Mouse (Mus musculus): Measurements from ENCODE around the gene Ttc9c. TPM values are rescaled to one million over a fixed set of nuclear protein-coding genes. Genes with fewer than 3 reads are reported as not detected.
"Not testable (repeated sequence)": the region's sequence is repeated elsewhere in the genome, so short reads cannot be mapped to it uniquely, and the experiment has no call there.

Gene Ttc9c
- polyA plus RNA-seq, 1 experiment from 2014 or later: 49.3 TPM

GRCm38 (mm10) chr19:8841012-8841411 is 21.9 kb upstream of the Ttc9c start:
- peak overlapping the region; percentile 88 for H3K4me2 ChIP-seq (replicated peaks)
- no peaks in the 10 kb centered on the region for H3K27me3 ChIP-seq (replicated peaks)
- ATAC-seq: no peak
- WGBS: 90% methylated on average over 7 of the region's 7 CpGs
- H3K4me3 ChIP-seq (replicated peaks): peak overlapping the region; percentile 50
- no peaks in the 10 kb centered on the region for H3K9me3 ChIP-seq
- H3K27ac ChIP-seq: no peak overlapping the region
- peak overlapping the region; percentile 62 for H3K9ac ChIP-seq
- peaks cover 3% of the 10 kb centered on the region; the same call in 1 of the 2 replicates for H3K36me3 ChIP-seq
- peaks cover 12% of the 10 kb centered on the region for H3K4me1 ChIP-seq (replicated peaks)

GRCm38 (mm10) chr19:8839908-8840791 is 21.0 kb upstream of the Ttc9c start:
- Histone ChIP-seq H3K4me2 (replicated peaks) (peak overlapping the region; percentile 88), H3K36me3 (0 out of 2 replicates have a peak, but pooled peaks cover 2% of the 10 kb centered on the region), H3K4me3 (replicated peaks) (peak overlapping the region; percentile 50), H3K9me3 (no peaks in the 10 kb centered on the region), H3K9ac (peak overlapping the region; percentile 62), H3K27me3 (replicated peaks) (no peaks in the 10 kb centered on the region), H3K4me1 (replicated peaks) (peaks cover 12% of the 10 kb centered on the region), H3K27ac (no peak overlapping the region)
- WGBS: 25% methylated on average over 29 of the region's 29 CpGs
- ATAC-seq: peak; percentile 81

GRCm38 (mm10) chr19:8839103-8839907 is 20.2 kb upstream of the Ttc9c start, which contains the start of gene Gng3:
Gng3 (minus strand) TSS chr19:8839194.
- peak within 1 kb of the TSS; percentile 91 for H3K4me2 ChIP-seq (replicated peaks)
- no peaks in the 10 kb centered on the region for H3K9me3 ChIP-seq
- H3K27me3 ChIP-seq (replicated peaks): no peaks in the 10 kb centered on the region
- H3K4me1 ChIP-seq (replicated peaks): peaks cover 12% of the 10 kb centered on the region
- peak within 1 kb of the TSS; percentile 68 for H3K9ac ChIP-seq
- 69% methylated on average over 11 of the region's 11 CpGs for WGBS
- H3K27ac ChIP-seq: peak within 1 kb of the TSS; percentile 97
- ATAC-seq: no peak
- peak within 1 kb of the TSS; percentile 50 for H3K4me3 ChIP-seq (replicated peaks)
- peaks cover 7% of the 10 kb centered on the region; the same call in 1 of the 2 replicates for H3K36me3 ChIP-seq

- peak overlapping the region; percentile 68 for H3K9ac ChIP-seq
- no peaks in the 10 kb centered on the region for H3K9me3 ChIP-seq
- H3K27me3 ChIP-seq (replicated peaks): no peaks in the 10 kb centered on the region
- H3K4me3 ChIP-seq (replicated peaks): peak overlapping the region; percentile 50
- H3K27ac ChIP-seq: peak overlapping the region; percentile 97
- peak; percentile 8; the same call in 1 of the 2 replicates for ATAC-seq
- H3K4me2 ChIP-seq (replicated peaks): peak overlapping the region; percentile 91
- peaks cover 12% of the 10 kb centered on the region for H3K4me1 ChIP-seq (replicated peaks)
- WGBS: 20% methylated on average over 15 of the region's 15 CpGs
- peaks cover 12% of the 10 kb centered on the region for H3K36me3 ChIP-seq
Observed at GRCm38 (mm10) chr19:8838041-8838730, 19.1 kb upstream of the Ttc9c start.

GRCm38 (mm10) chr19:8837251-8837791 is 18.2 kb upstream of the Ttc9c start, which contains the start of gene Bscl2:
Bscl2 (plus strand) TSS chr19:8837467.
- Histone ChIP-seq H3K9ac (peak within 1 kb of the TSS; percentile 68), H3K9me3 (no peaks in the 10 kb centered on the region), H3K36me3 (peaks cover 20% of the 10 kb centered on the region), H3K4me2 (replicated peaks) (peak within 1 kb of the TSS; percentile 91), H3K4me3 (replicated peaks) (peak within 1 kb of the TSS; percentile 50), H3K4me1 (replicated peaks) (peaks cover 12% of the 10 kb centered on the region), H3K27me3 (replicated peaks) (no peaks in the 10 kb centered on the region), H3K27ac (peak within 1 kb of the TSS; percentile 97)
- peak; percentile 83 for ATAC-seq
- 1% methylated on average over 38 of the region's 38 CpGs for WGBS

- not testable (repeated sequence) for H3K27ac ChIP-seq; H3K9me3 ChIP-seq; H3K27me3 ChIP-seq (replicated peaks); H3K4me3 ChIP-seq (replicated peaks); ATAC-seq; H3K9ac ChIP-seq; H3K4me2 ChIP-seq (replicated peaks)
- Histone ChIP-seq H3K4me1 (replicated peaks) (peaks cover 12% of the 10 kb centered on the region), H3K36me3 (peaks cover 29% of the 10 kb centered on the region)
- 94% methylated on average over 10 of the region's 10 CpGs for WGBS
Observed at GRCm38 (mm10) chr19:8836327-8836726, 17.2 kb upstream of the Ttc9c start.

- no peak for ATAC-seq
- 91% methylated on average over 4 of the region's 4 CpGs for WGBS
- no peak overlapping the region for H3K4me3 ChIP-seq (replicated peaks)
Observed at GRCm38 (mm10) chr19:8832971-8833370, 13.8 kb upstream of the Ttc9c start.

GRCm38 (mm10) chr19:8831262-8831661 is 12.1 kb upstream of the Ttc9c start:
- no peak overlapping the region for H3K27ac ChIP-seq
- H3K4me3 ChIP-seq (replicated peaks): no peak overlapping the region
- H3K4me1 ChIP-seq (replicated peaks): no peaks in the 10 kb centered on the region
- no peak for ATAC-seq
- H3K4me2 ChIP-seq (replicated peaks): no peak overlapping the region
- WGBS: 84% methylated on average over 11 of the region's 11 CpGs
- no peaks in the 10 kb centered on the region for H3K9me3 ChIP-seq
- H3K36me3 ChIP-seq: peaks cover 58% of the 10 kb centered on the region
- no peak overlapping the region for H3K9ac ChIP-seq
- H3K27me3 ChIP-seq (replicated peaks): no peaks in the 10 kb centered on the region

More at GRCm38 (mm10) chr19:8832971-8833370, 13.8 kb upstream of the Ttc9c start:
- H3K4me2 ChIP-seq (replicated peaks): no peak overlapping the region
- H3K4me1 ChIP-seq (replicated peaks): peaks cover 4% of the 10 kb centered on the region; the same call in 1 of the 2 replicates
- H3K9me3 ChIP-seq: no peaks in the 10 kb centered on the region
- H3K9ac ChIP-seq: no peak overlapping the region
- no peaks in the 10 kb centered on the region for H3K27me3 ChIP-seq (replicated peaks)
- H3K27ac ChIP-seq: no peak overlapping the region
- H3K36me3 ChIP-seq: peaks cover 54% of the 10 kb centered on the region

- Histone ChIP-seq H3K9me3 (no peaks in the 10 kb centered on the region), H3K4me3 (replicated peaks) (no peak overlapping the region), H3K4me2 (replicated peaks) (no peak overlapping the region), H3K9ac (no peak overlapping the region), H3K36me3 (peaks cover 58% of the 10 kb centered on the region), H3K27me3 (replicated peaks) (no peaks in the 10 kb centered on the region), H3K4me1 (replicated peaks) (no peaks in the 10 kb centered on the region), H3K27ac (no peak overlapping the region)
- ATAC-seq: no peak
- 92% methylated on average over 8 of the region's 8 CpGs for WGBS
Observed at GRCm38 (mm10) chr19:8830664-8831063, 11.5 kb upstream of the Ttc9c start.

- no peaks in the 10 kb centered on the region for H3K4me1 ChIP-seq (replicated peaks)
- no peak for ATAC-seq
- no peak within 1 kb of the TSS for H3K4me2 ChIP-seq (replicated peaks)
- H3K9me3 ChIP-seq: no peaks in the 10 kb centered on the region
- peaks cover 60% of the 10 kb centered on the region for H3K36me3 ChIP-seq
- no peak within 1 kb of the TSS for H3K4me3 ChIP-seq (replicated peaks)
- H3K27me3 ChIP-seq (replicated peaks): no peaks in the 10 kb centered on the region
- H3K27ac ChIP-seq: no peak within 1 kb of the TSS
- 91% methylated on average over 8 of the region's 8 CpGs for WGBS
- H3K9ac ChIP-seq: no peak within 1 kb of the TSS
Observed at GRCm38 (mm10) chr19:8829660-8830059, 10.5 kb upstream of the Ttc9c start, which contains the start of gene AC129217.1. AC129217.1 (plus strand) TSS chr19:8829773.

- no peak for ATAC-seq
- WGBS: 69% methylated on average over 8 of the region's 8 CpGs
- peaks cover 12% of the 10 kb centered on the region for H3K36me3 ChIP-seq
Observed at GRCm38 (mm10) chr19:8822696-8823095, 3.6 kb upstream of the Ttc9c start.

More at GRCm38 (mm10) chr19:8822696-8823095, 3.6 kb upstream of the Ttc9c start:
- Histone ChIP-seq H3K4me2 (replicated peaks) (peak overlapping the region; percentile 80), H3K9ac (peak overlapping the region; percentile 31), H3K9me3 (no peaks in the 10 kb centered on the region), H3K4me3 (replicated peaks) (peak overlapping the region; percentile 10; the same call in 1 of the 2 replicates), H3K27ac (no peak overlapping the region), H3K27me3 (replicated peaks) (no peaks in the 10 kb centered on the region), H3K4me1 (replicated peaks) (peaks cover 9% of the 10 kb centered on the region)
